Mouse (Mus musculus): ENCODE results near the gene Pik3ip1. TPM values are rescaled to one million over a fixed set of nuclear protein-coding genes. Genes with fewer than 3 reads are reported as not detected.

The Pik3ip1 gene
- polyA plus RNA-seq, 1 experiment from 2014 or later = 26.3 TPM

DNA sequence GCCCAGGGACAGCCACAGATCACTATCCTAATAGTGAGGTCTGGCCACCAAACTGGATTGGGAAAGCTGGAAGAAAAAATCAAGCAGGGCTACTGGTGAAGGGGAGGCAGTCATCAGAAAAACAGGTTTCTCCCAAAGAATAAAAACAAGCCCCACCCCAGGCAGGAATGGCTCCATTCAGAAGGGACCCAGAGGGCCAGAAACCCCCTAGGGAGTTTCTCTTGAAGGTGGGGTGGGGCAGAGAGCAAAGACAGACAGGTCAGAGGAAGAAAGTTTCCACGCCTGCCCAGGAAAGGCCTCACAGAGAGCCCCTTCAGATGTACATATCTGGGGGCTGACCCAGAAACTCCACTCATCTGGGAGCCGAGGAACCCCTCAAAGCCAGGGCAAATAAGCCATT lies 40.0 kb downstream of the Pik3ip1 start:
- Histone ChIP-seq H3K36me3 (no peaks in the 10 kb centered on the region), H3K9me3 (no peaks in the 10 kb centered on the region), H3K27ac (replicated peaks) (peak overlapping the region; percentile 89; the same call in 1 of the 2 replicates), H3K4me1 (replicated peaks) (peaks cover 71% of the 10 kb centered on the region), H3K4me3 (peak overlapping the region; percentile 58), H3K27me3 (no peaks in the 10 kb centered on the region), H3K4me2 (peak overlapping the region; percentile 73), H3K9ac (peak overlapping the region; percentile 78)
- WGBS = 68% methylated on average over 2 of the region's 2 CpGs
- no peak for ATAC-seq (ENCODE audit: low FRiP score, low read depth)

DNA sequence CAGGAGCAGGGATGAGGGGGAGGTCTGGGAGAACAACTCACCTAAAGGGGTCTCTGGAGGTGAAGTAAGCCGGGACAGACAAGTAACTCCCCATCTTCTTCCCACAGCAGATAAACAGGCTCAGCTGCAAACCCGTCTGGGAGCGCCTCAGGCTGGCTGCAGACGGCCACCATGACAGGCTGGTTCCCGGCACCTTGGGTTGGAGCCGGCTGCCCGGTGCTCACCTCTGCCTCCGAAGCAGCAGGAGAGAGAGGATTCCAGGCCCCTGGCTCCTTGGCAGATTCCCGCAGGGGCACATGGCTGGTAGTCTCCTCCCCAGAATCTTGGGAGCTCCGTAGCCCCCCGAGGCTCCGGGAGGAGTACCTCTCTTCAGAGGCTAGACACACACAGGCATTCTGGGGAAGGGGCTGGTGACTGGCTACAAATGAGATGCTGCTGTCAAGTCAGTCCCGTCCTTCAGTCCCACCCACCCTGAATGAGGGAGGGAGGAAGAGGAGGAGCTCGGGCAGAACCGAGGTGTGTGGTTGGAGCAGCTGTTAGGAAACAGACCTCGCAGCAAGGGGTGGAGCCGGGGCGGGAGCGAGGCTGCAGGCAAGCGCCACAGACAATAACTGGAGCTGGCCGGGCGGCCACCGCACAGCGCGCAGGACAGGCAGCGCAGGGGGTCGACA lies 40.9 kb downstream of the Pik3ip1 start:
- Histone ChIP-seq H3K9ac (peak overlapping the region; percentile 78), H3K4me1 (replicated peaks) (peaks cover 71% of the 10 kb centered on the region), H3K27ac (replicated peaks) (peak overlapping the region; percentile 89), H3K36me3 (no peaks in the 10 kb centered on the region), H3K4me2 (peak overlapping the region; percentile 73), H3K27me3 (no peaks in the 10 kb centered on the region), H3K4me3 (peak overlapping the region; percentile 58), H3K9me3 (no peaks in the 10 kb centered on the region)
- peak; percentile 96 for ATAC-seq (ENCODE audit: low FRiP score, low read depth)
- under 1% methylated on average over 27 of the region's 27 CpGs for WGBS

DNA sequence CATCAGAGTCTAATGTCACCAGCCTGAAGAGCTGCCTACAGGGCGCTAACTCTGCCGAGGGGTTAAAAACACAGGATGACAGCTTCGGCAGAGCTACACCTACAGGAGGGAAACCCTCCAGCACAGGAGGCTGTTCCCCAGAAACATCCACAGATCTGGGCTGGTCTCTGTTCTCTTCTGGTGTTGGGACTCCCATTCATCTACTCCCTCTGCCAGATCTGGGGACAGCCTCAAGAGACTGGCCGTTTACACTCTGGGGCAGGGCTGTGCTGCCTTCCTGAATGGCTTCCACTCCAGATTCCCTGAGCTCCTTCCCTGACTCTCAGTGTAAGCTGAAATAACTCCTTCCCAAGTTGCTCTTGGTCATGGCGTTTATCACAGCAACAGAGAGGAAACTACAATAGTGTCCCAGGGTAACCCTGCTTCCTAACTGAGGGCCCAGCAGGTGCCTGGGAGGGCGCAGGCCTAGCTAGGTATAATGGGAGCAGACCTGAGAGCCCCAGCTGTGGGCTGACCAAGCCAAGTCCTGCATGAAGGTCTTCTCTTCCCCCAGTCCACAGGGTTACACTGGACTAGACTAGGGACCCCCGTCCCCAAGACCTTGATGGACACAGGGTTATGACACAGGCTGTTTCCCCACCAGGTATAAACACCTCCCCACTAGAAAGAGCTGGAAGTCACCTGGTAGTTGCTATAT lies 41.5 kb downstream of the Pik3ip1 start:
- ATAC-seq (ENCODE audit: low FRiP score, low read depth) = peak; percentile 59
- WGBS = 17% methylated on average over 7 of the region's 7 CpGs
- Histone ChIP-seq H3K27me3 (no peaks in the 10 kb centered on the region), H3K4me2 (peak overlapping the region; percentile 73), H3K9me3 (no peaks in the 10 kb centered on the region), H3K36me3 (no peaks in the 10 kb centered on the region), H3K4me1 (replicated peaks) (peaks cover 66% of the 10 kb centered on the region), H3K4me3 (peak overlapping the region; percentile 58), H3K9ac (peak overlapping the region; percentile 78), H3K27ac (replicated peaks) (peak overlapping the region; percentile 89)

DNA sequence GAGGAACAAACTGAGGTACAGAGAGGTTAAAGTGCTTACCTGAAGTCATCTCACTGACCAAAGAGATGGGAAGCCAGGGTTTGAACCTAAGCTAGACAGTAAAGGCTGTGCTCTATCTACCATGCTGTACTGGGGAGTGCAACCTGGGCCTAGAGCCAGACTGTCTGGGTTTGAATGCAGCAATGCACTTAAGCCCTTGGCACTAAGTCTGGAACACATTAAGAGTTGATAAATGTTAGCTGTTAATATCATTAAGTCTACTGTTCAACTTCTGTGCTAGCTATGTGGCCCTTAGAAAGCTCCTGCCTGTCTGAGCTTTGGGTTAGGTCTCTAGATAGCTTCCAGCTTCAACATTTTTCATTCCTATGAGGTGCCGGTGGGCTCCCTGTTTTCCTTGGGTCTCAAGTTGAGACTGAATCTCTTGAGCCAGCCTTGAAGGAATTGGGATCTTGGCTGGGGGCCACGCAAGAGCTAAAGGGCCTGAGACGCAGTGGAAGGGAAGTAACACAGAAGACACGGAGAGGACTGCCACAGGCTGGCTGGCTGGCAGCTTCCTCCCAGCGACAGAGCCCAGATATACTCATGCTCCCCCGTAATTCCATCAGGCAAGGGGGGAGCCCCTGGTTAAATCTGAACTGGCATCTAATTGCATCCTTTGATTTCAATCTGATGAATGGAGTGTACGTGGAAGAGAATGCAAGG lies 43.5 kb downstream of the Pik3ip1 start:
- ATAC-seq (ENCODE audit: low FRiP score, low read depth) = no peak
- 37% methylated on average over 7 of the region's 7 CpGs for WGBS

DNA sequence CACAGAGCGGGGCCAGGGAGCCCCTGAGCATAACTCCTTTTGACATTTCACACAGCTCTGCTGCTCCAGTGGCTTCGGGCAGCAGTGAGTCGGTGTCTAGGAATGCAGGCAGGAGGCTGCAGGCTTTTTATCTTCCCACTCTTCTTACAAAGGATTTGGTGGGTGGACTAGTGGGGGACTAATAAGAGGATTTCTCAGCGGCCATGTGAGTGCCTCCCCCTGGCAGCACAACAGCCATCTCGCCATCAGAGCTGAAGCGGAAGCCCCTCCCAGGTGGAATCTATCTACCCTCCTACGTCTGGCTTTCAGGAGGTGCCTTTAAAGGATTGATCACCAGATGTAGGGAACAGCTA lies 44.1 kb downstream of the Pik3ip1 start:
- Histone ChIP-seq H3K27ac (replicated peaks) (peak overlapping the region; percentile 59), H3K4me2 (peak overlapping the region; percentile 27), H3K4me1 (replicated peaks) (peaks cover 42% of the 10 kb centered on the region), H3K27me3 (no peaks in the 10 kb centered on the region), H3K36me3 (no peaks in the 10 kb centered on the region), H3K9me3 (no peaks in the 10 kb centered on the region), H3K4me3 (no peak overlapping the region), H3K9ac (no peak overlapping the region)
- WGBS = 18% methylated on average over 7 of the region's 7 CpGs
- no peak for ATAC-seq (ENCODE audit: low FRiP score, low read depth)

More for the DNA sequence above, 43.5 kb downstream of the Pik3ip1 start:
- H3K4me2 ChIP-seq = peak overlapping the region; percentile 27
- no peak overlapping the region for H3K9ac ChIP-seq
- no peaks in the 10 kb centered on the region for H3K36me3 ChIP-seq
- no peaks in the 10 kb centered on the region for H3K27me3 ChIP-seq
- H3K9me3 ChIP-seq = no peaks in the 10 kb centered on the region
- no peak overlapping the region for H3K4me3 ChIP-seq
- H3K27ac ChIP-seq (replicated peaks) = peak overlapping the region; percentile 59
- peaks cover 47% of the 10 kb centered on the region for H3K4me1 ChIP-seq (replicated peaks)

DNA sequence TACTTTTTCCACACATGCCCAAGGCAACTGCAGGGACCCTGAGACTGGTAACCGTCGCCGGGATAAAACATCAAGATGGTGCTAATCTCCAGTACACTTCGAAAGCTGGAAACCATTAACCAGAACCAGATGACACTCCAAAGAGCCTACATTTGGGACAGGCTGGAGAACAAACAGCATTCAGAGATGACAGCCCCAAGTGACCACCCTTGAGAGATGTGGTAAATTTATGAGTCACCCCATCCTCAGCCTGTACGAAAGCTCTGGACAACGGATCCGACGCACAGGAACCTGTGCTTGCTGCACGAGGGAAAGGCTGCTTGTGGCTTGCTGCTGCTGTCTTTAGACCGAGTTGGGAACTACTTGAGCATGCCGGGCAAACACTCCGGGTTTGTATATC lies 44.5 kb downstream of the Pik3ip1 start:
- H3K4me2 ChIP-seq = 0 out of 2 replicates have a peak overlapping the region, but pooled peaks have one; percentile 27
- no peak overlapping the region for H3K9ac ChIP-seq
- peak overlapping the region; percentile 59; the same call in 1 of the 2 replicates for H3K27ac ChIP-seq (replicated peaks)

DNA sequence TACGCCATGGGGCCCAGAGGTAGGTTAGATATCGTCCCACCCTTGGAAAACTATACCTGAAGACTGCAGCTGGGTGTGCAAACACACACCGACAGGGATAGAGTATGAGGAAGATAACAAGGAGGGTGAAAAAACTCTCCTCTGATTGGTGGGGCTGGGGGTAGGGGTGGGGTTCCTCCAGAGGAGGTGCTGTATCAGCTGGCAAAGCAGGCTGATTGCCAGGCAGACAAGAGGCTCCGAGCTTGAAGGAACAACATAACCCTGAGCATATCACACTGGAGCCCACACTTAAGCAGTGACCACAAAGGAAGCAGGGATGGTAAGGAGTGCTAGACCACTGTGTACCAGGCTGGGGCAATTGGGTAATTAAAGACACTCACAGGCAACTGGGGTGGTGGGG lies 49.2 kb downstream of the Pik3ip1 start:
- Histone ChIP-seq H3K9ac (no peak overlapping the region), H3K4me1 (replicated peaks) (peaks cover 4% of the 10 kb centered on the region), H3K9me3 (no peaks in the 10 kb centered on the region), H3K27me3 (no peaks in the 10 kb centered on the region), H3K27ac (replicated peaks) (no peak overlapping the region), H3K4me3 (no peak overlapping the region), H3K36me3 (no peaks in the 10 kb centered on the region), H3K4me2 (no peak overlapping the region)
- no peak for ATAC-seq (ENCODE audit: low FRiP score, low read depth)
- 84% methylated on average over 4 of the region's 4 CpGs for WGBS

More for the DNA sequence above, 44.5 kb downstream of the Pik3ip1 start:
- WGBS = 83% methylated on average over 12 of the region's 12 CpGs
- H3K27me3 ChIP-seq = no peaks in the 10 kb centered on the region
- H3K9me3 ChIP-seq = no peaks in the 10 kb centered on the region
- no peak for ATAC-seq (ENCODE audit: low FRiP score, low read depth)
- no peak overlapping the region for H3K4me3 ChIP-seq
- no peaks in the 10 kb centered on the region for H3K36me3 ChIP-seq
- H3K4me1 ChIP-seq (replicated peaks) = peaks cover 37% of the 10 kb centered on the region

DNA sequence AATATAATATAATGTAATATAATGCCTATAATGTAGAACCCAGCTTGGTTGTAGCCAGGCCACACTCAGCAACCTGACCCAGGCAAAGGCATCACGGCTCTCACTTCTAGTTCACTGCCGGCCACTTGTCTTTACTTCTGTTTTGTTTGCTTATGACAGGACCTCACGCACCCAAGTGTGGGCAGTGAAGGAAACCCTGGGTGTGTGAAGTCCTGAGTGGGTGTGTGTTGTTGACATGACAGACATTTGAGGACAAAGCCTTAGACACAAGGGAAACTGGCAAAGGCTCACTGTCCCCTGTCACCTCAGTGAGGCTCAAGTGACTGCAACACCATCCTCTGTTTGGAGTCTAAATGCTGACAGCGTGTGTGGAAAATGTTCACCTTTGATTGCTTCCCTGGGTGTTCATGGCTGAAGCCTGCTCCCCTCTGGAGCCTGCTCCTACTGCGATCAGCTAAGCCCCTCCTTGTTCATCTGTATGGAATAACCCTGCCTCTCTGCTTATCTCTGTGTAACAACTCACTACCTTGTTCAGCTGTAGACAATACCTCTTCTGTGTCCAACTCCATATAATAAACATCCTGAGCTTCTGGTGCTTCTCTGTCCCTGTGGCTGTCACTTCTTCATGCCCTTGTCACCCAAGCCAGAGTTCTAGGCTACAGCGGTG lies 51.1 kb downstream of the Pik3ip1 start:
- WGBS = 92% methylated on average over 6 of the region's 6 CpGs
- no peak for ATAC-seq (ENCODE audit: low FRiP score, low read depth)
- no peaks in the 10 kb centered on the region for H3K27me3 ChIP-seq

DNA sequence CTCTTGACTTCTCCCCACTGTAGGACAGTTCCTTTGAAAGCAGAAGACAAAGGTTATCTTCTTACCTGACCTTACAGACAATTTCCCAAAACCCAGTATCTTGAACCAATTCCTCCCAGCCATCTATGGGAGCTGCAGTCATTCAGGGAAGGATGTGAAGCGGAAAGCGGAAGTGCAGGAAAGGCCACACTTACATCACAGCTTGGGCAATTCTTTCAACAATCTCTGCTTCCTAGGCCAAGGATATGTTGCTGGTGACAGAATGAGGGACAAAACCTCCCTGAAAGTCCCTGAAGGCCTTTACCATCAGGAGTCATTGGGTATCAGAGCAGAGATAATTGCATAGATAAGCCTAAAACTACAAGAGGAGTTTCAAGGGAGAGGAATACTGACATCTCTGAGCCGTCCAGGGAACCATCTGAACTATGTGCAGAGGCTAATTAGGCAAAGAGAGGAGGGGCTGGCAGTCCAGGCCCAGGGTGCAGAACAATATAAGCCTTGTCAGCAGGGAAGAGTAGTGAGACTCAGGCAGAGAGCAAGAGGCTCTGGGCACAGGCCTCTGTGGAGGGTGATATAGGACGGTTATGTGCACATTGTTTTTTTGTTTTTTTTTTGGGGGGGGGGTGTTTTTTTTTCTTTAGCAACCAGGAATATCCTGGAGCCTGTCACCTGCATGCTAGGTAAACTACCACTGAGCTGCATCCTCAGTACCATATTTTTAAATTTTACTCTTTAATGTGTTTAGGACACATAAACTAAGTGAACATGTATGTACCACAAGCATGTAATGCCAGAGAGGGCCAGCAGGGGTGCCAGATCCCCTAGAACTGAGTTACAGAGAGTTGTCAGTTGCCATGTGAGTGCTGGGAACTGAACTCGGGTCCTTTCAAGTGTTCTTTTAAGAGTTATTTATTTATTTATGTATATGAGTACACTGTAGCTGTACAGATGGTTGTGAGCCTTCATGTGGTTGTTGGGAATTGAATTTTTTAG lies 52.7 kb downstream of the Pik3ip1 start:
- WGBS = 72% methylated on average over 5 of the region's 5 CpGs
- no peak for ATAC-seq (ENCODE audit: low FRiP score, low read depth)
- Histone ChIP-seq H3K4me3 (no peak overlapping the region), H3K9ac (no peak overlapping the region), H3K9me3 (no peaks in the 10 kb centered on the region), H3K27me3 (no peaks in the 10 kb centered on the region), H3K36me3 (no peaks in the 10 kb centered on the region), H3K4me1 (replicated peaks) (peaks cover 5% of the 10 kb centered on the region), H3K4me2 (no peak overlapping the region), H3K27ac (replicated peaks) (no peak overlapping the region)

More for the DNA sequence above, 51.1 kb downstream of the Pik3ip1 start:
- H3K4me1 ChIP-seq (replicated peaks) = no peaks in the 10 kb centered on the region
- no peak overlapping the region for H3K4me2 ChIP-seq
- H3K9ac ChIP-seq = no peak overlapping the region
- H3K36me3 ChIP-seq = no peaks in the 10 kb centered on the region
- H3K4me3 ChIP-seq = no peak overlapping the region
- no peak overlapping the region for H3K27ac ChIP-seq (replicated peaks)
- no peaks in the 10 kb centered on the region for H3K9me3 ChIP-seq

DNA sequence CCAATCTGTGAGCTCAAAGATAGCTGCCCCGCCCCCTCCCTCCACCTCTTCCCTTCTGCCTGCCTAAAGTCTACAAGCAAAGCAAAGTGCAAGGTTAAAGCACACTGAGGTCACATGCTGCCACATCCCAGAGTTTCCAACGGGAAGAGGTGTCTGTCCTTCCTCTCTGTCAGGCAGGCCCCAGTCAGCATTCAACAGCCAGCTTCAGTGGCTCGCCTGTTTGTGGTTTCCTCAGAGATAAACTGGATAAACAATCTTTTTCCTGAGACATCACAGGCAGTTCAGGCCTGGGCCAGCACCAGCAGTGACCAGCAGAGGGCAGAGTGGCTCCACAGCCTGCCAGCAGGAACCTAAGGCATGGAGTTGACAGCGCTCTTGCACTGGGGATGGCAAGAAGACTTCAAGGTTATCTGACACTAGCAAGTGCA lies 56.8 kb downstream of the Pik3ip1 start:
- Histone ChIP-seq H3K27ac (replicated peaks) (no peak overlapping the region), H3K4me2 (no peak overlapping the region), H3K27me3 (no peaks in the 10 kb centered on the region), H3K36me3 (no peaks in the 10 kb centered on the region), H3K9me3 (no peaks in the 10 kb centered on the region), H3K4me3 (no peak overlapping the region), H3K4me1 (replicated peaks) (peaks cover 5% of the 10 kb centered on the region), H3K9ac (no peak overlapping the region)
- WGBS = 28% methylated on average over 4 of the region's 4 CpGs
- peak; percentile 91 for ATAC-seq (ENCODE audit: low FRiP score, low read depth)
